Mouse (Mus musculus) stomach, postnatal 0 days (tissue): ENCODE results near the gene Stpg3. TPM values are rescaled to one million over a fixed set of nuclear protein-coding genes. Genes with fewer than 3 reads are reported as not detected.
A peak's percentile ranks its signal among the peaks of the same experiment; 100 is the strongest.

ENCODE experiments used
- ATAC-seq: fragments of 200-750 bp; cut with Nextera tagmentation; 2 replicates; pipeline ENCODE4 v1.8.0; 2017; ENCODE audit not compliant: low FRiP score, low TSS enrichment
- DNase-seq: peaks from one replicate; pipeline ENCODE4 v3.0.0-alpha.2; 2016; ENCODE audit warnings: low spot score
- H3K27ac ChIP-seq: fragments of 300-500 bp; sonication (generic); replicated peaks from 2 replicates; pipeline ENCODE4 v1.5.1; 2014; ENCODE audit warnings: mild to moderate bottlenecking, control low read depth
- H3K27me3 ChIP-seq: fragments of 300-500 bp; sonication (generic); 2 replicates; pipeline ENCODE4 v1.6.1; 2014; ENCODE audit warnings: low read length; ENCODE audit not compliant: control insufficient read depth, insufficient read depth
- H3K36me3 ChIP-seq: fragments of 300-500 bp; sonication (generic); 2 replicates; pipeline ENCODE4 v1.6.1; 2014; ENCODE audit warnings: low read length, mixed read lengths; ENCODE audit not compliant: control insufficient read depth, insufficient read depth
- H3K4me1 ChIP-seq: fragments of 300-500 bp; sonication (generic); replicated peaks from 2 replicates; pipeline ENCODE4 v1.6.1; 2014; ENCODE audit warnings: antibody characterized with exemption; ENCODE audit not compliant: control insufficient read depth, insufficient read depth
- H3K4me2 ChIP-seq: fragments of 300-500 bp; sonication (generic); replicated peaks from 2 replicates; pipeline ENCODE4 v1.6.1; 2014; ENCODE audit warnings: low read depth, mild to moderate bottlenecking, control low read depth, moderate library complexity
- H3K4me3 ChIP-seq: fragments of 300-500 bp; sonication (generic); 2 replicates; pipeline ENCODE4 v1.5.1; 2014; ENCODE audit warnings: low read depth, low read length, control low read depth
- H3K9ac ChIP-seq: fragments of 300-500 bp; sonication (generic); 2 replicates; pipeline ENCODE4 v1.6.1; 2014; ENCODE audit warnings: mild to moderate bottlenecking, low read length, control low read depth, mixed read lengths
- H3K9me3 ChIP-seq: fragments of 300-500 bp; sonication (generic); 2 replicates; pipeline ENCODE4 v1.6.1; 2016; ENCODE audit warnings: low read length; ENCODE audit not compliant: control insufficient read depth
- CTCF ChIP-seq: IDR thresholded peaks from 2 replicates; pipeline ENCODE4 v1.5.1; 2016; ENCODE audit warnings: antibody characterized with exemption, low read depth, mild to moderate bottlenecking, moderate library complexity
- EP300 ChIP-seq: optimal IDR thresholded peaks from 2 replicates; pipeline ENCODE3; 2016; ENCODE audit warnings: antibody characterized with exemption
- WGBS: fragments of 180-500 bp; shearing (Covaris S2); extraction: QIAGEN DNeasy Blood & Tissue Kit; methylation state at CpG from one replicate; pipeline ENCODE4 v1.1.7; 2014; 5-methylcytosine and 5-hydroxymethylcytosine counted together
- polyA plus RNA-seq: library from polyadenylated mRNA; unstranded; fragments of >200 nt; fragmentation: Nextera tagmentation; extraction: Ambion mirVana; gene quantifications from 2 replicates; pipeline ENCODE4 v1.2.1, GENCODE M21; 2015

Gene Stpg3
- polyA plus RNA-seq, 1 experiment from 2014 or later: not detected

GRCm38 (mm10) chr2:25173821-25174220 is 40.6 kb downstream of the Stpg3 start:
- H3K4me3 ChIP-seq: no peak overlapping the region
- ATAC-seq: no peak
- DNase-seq: no peak
- no peaks in the 10 kb centered on the region; the same call in 1 of the 2 replicates for H3K27me3 ChIP-seq
- no peaks in the 10 kb centered on the region for H3K36me3 ChIP-seq
- H3K9ac ChIP-seq: no peak overlapping the region
- 89% methylated on average over 4 of the region's 4 CpGs for WGBS
- no peaks in the 10 kb centered on the region for H3K9me3 ChIP-seq
- TF ChIP-seq CTCF (no peak), EP300 (no peak)
- H3K27ac ChIP-seq: no peak overlapping the region
- no peak overlapping the region for H3K4me2 ChIP-seq
- no peaks in the 10 kb centered on the region for H3K4me1 ChIP-seq

DNA sequence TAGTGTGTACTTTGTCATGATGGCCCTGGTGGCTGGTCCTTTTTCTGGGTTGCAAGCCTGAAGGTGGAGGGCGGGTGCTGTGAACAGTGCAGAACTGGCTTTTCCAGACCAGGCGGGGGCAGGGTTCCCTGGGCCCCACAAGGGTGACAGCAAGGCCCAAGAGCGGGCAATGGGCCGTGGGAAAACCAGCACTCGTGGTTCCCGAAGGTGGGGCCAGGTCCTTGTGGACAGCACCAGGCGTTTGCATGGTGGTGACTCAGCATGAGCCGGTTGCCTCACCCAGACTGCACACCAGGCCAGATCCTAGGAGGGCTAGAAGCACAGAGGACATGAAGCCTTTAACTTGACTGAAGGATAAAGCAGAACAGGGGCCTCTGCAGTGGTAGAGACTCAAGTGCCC is 41.8 kb downstream of the Stpg3 start:
- Histone ChIP-seq H3K9me3 (no peaks in the 10 kb centered on the region), H3K27ac (peak overlapping the region; percentile 75), H3K27me3 (no peaks in the 10 kb centered on the region), H3K4me2 (0 out of 2 replicates have a peak overlapping the region, but pooled peaks have one; percentile 27), H3K36me3 (no peaks in the 10 kb centered on the region), H3K4me1 (peaks cover 2% of the 10 kb centered on the region), H3K9ac (no peak overlapping the region), H3K4me3 (no peak overlapping the region)
- TF ChIP-seq EP300 (peak; percentile 85), CTCF (no peak; the same call in 1 of the 2 replicates)
- ATAC-seq (peak; percentile 88), DNase-seq (peak; percentile 92)
- WGBS: 41% methylated on average over 8 of the region's 8 CpGs

DNA sequence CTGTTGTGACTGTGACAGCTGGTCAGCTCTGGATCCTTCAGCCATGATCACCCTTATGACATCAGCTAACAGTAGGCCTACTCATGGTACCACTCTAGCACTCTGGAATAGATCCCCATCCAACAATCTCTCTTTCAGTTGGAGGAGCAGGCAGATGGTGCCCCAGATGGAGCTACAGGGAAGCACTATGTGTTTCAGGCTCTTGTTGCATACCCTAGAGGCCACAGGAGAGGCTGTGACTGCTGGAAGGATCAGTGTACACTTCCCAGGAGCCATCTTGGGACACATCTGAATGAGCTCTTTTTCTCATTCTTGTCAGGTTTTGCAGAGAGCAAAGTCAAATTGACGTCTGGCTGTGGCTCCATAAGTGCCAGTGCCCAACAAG is 42.7 kb downstream of the Stpg3 start:
- Histone ChIP-seq H3K27ac (peak overlapping the region; percentile 73), H3K4me3 (no peak overlapping the region), H3K9ac (no peak overlapping the region), H3K36me3 (no peaks in the 10 kb centered on the region), H3K4me2 (no peak overlapping the region), H3K9me3 (no peaks in the 10 kb centered on the region), H3K27me3 (no peaks in the 10 kb centered on the region), H3K4me1 (peaks cover 6% of the 10 kb centered on the region)
- 58% methylated on average over 1 of the region's 1 CpGs for WGBS
- ATAC-seq (no peak), DNase-seq (no peak)
- TF ChIP-seq EP300: no peak

DNA sequence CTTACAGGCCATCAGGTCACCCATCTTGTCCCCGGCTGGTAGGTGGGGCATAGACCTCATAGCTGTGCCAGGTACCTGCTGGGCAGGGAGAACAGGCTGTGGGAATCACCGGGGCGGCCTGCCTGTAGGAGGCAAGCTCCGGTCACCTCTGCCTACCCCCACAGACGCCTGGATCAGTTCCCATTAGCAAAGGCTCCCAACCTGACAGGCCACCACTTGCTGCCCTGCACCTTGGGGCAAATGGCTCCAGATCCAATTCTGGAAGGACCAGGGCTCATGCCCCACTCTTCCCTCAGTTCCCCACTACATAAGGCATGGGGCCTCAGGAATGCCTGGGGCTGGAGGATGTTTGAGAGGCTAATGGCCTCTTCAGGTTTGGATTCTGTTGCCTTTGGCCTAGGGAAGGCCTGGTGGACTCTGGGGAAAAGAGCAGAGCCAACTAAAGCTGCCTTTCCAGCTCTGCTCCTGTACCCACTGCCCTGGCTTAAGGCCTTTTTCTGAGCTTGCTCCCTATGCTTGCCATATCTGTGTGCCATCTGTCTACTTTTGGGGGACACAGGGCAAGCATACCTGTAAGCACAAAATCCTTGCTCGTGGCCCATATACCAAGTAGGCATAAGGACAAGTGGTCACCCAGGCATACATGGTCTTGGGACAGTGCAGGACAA is 43.2 kb downstream of the Stpg3 start:
- Histone ChIP-seq H3K9me3 (no peaks in the 10 kb centered on the region), H3K27ac (peak overlapping the region; percentile 65), H3K4me2 (no peak overlapping the region), H3K36me3 (no peaks in the 10 kb centered on the region), H3K4me3 (no peak overlapping the region), H3K9ac (no peak overlapping the region), H3K4me1 (peaks cover 6% of the 10 kb centered on the region), H3K27me3 (no peaks in the 10 kb centered on the region)
- TF ChIP-seq CTCF: no peak
- TF ChIP-seq EP300: no peak
- no peak for DNase-seq
- no peak for ATAC-seq
- 82% methylated on average over 6 of the region's 6 CpGs for WGBS

GRCm38 (mm10) chr2:25170326-25171100 is 43.9 kb downstream of the Stpg3 start:
- H3K9me3 ChIP-seq: no peaks in the 10 kb centered on the region
- no peaks in the 10 kb centered on the region for H3K36me3 ChIP-seq
- H3K4me2 ChIP-seq: no peak overlapping the region
- DNase-seq: peak; percentile 40
- no peak for ATAC-seq
- H3K9ac ChIP-seq: no peak overlapping the region
- H3K4me1 ChIP-seq: peaks cover 6% of the 10 kb centered on the region
- H3K27me3 ChIP-seq: no peaks in the 10 kb centered on the region
- 60% methylated on average over 10 of the region's 10 CpGs for WGBS
- no peak for TF ChIP-seq EP300
- TF ChIP-seq CTCF: no peak
- H3K4me3 ChIP-seq: no peak overlapping the region
- peak overlapping the region; percentile 65 for H3K27ac ChIP-seq

GRCm38 (mm10) chr2:25169778-25170177 is 44.7 kb downstream of the Stpg3 start:
- H3K27ac ChIP-seq: no peak overlapping the region
- ATAC-seq: no peak
- no peaks in the 10 kb centered on the region for H3K27me3 ChIP-seq
- H3K9me3 ChIP-seq: no peaks in the 10 kb centered on the region
- peaks cover 6% of the 10 kb centered on the region for H3K4me1 ChIP-seq
- H3K4me2 ChIP-seq: no peak overlapping the region
- 51% methylated on average over 5 of the region's 5 CpGs for WGBS
- no peak overlapping the region for H3K9ac ChIP-seq
- no peak for DNase-seq
- TF ChIP-seq EP300: no peak
- TF ChIP-seq CTCF: no peak
- H3K36me3 ChIP-seq: no peaks in the 10 kb centered on the region
- H3K4me3 ChIP-seq: no peak overlapping the region
